Mouse (Mus musculus) embryonic stem cell, embryonic (primary cell): ENCODE data around the gene Nkx1-1.

Experiments used
- CTCF ChIA-PET, 4 experiments: fragments of 300-600 bp in 2 of 4; fragments of 350-600 bp in 2 of 4; sonication (Branson Sonifier 250); formaldehyde crosslinking; loops; one replicate each; lab custom pipeline; 2022; ENCODE audit warnings: inconsistent platforms in 2 of 4; lab: Charles Lee
- POLR2A ChIA-PET, 4 experiments: fragments of 300-600 bp in 2 of 4; fragments of 350-600 bp in 2 of 4; sonication (Branson Sonifier 250); formaldehyde crosslinking; loops; one replicate each; lab custom pipeline; 2022; ENCODE audit warnings: antibody characterized with exemption in 4 of 4, inconsistent platforms in 1 of 4; lab: Charles Lee

The Nkx1-1 gene

GRCm38 (mm10) chr5:33433201-33434138 lies at the start of gene Nkx1-1:
Gene Nkx1-1, minus strand, starts transcription at chr5:33433976.
- POLR2A ChIA-PET, result interaction anchor here (0.7 to 1.7 kb wide), 8 partner anchors 9 to 273 kb away, joined by 3 to 5 read pairs (median 3); partner anchors contain the start of gene Uvssa (in 1 of the 4)
- CTCF ChIA-PET, result interaction anchor here in 3 of 4 experiments (0.6 to 1.9 kb wide), 5 partner anchors 9 to 75 kb away, joined by 3 to 6 read pairs (median 3); no protein-coding TSS in a partner anchor

DNA sequence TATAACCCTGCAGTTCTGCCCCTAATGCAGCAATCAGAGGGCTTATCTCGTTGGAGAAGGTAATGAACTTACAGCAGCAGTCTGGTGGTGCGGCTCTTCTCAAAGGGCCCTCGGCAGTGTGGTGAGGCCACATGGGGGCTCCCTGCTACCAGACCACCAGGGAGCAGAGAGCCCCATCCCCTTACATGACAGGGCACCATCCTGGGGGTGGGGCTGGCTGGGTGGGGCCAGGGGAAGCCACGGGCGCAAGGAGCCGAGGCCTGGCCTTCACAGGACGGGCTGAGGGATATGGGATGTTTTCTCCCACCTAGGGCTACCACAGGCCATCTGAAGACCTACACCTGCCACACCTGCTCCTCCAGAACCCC lies 47.5 kb upstream of the Nkx1-1 start:
- POLR2A ChIA-PET, result interaction anchor here in 1 of 4 experiments (1.2 to 3.6 kb wide), 5 partner anchors 10 to 49 kb away, joined by 3 to 9 read pairs (median 8); no protein-coding TSS in a partner anchor

GRCm38 (mm10) chr5:33480582-33481317 lies 47.0 kb upstream of the Nkx1-1 start:
- CTCF ChIA-PET, result interaction anchor here in 1 of 4 experiments (1.0 to 2.3 kb wide), 2 partner anchors 15 to 17 kb away, joined by 3 to 8 read pairs; no protein-coding TSS in a partner anchor
- POLR2A ChIA-PET, result interaction anchor here in 1 of 4 experiments (1.2 to 3.6 kb wide), 5 partner anchors 11 to 49 kb away, joined by 3 to 9 read pairs (median 6); no protein-coding TSS in a partner anchor

More for the DNA sequence above, 47.5 kb upstream of the Nkx1-1 start:
- CTCF ChIA-PET, result interaction anchor here in 1 of 4 experiments (1.0 to 2.3 kb wide), 2 partner anchors 15 to 16 kb away, joined by 3 to 8 read pairs; no protein-coding TSS in a partner anchor

GRCm38 (mm10) chr5:33465464-33465863 lies 31.7 kb upstream of the Nkx1-1 start:
- POLR2A ChIA-PET, result interaction anchor here in 1 of 4 experiments (0.9 to 2.4 kb wide), 3 partner anchors 15 to 56 kb away, joined by 4 to 9 read pairs (median 5); no protein-coding TSS in a partner anchor
- CTCF ChIA-PET, result interaction anchor here in 3 of 4 experiments (0.6 to 2.3 kb wide), 5 partner anchors 30 to 72 kb away, joined by 3 to 8 read pairs (median 3); no protein-coding TSS in a partner anchor

- ChIA-PET POLR2A (interaction anchor here in 2 of 4 experiments (0.6 to 2.4 kb wide), 7 partner anchors 9 to 187 kb away, joined by 3 to 9 read pairs (median 4); no protein-coding TSS in a partner anchor), CTCF (interaction anchor here in 3 of 4 experiments (0.7 to 2.3 kb wide), 3 partner anchors 20 to 71 kb away, joined by 3 to 8 read pairs (median 6); no protein-coding TSS in a partner anchor)
Measured at GRCm38 (mm10) chr5:33464390-33464789, 30.6 kb upstream of the Nkx1-1 start.

GRCm38 (mm10) chr5:33459111-33459510 lies 25.3 kb upstream of the Nkx1-1 start:
- CTCF ChIA-PET, result interaction anchor here in 2 of 4 experiments (1.2 to 1.4 kb wide), 3 partner anchors 37 to 134 kb away, joined by 4 to 5 read pairs (median 4); no protein-coding TSS in a partner anchor
- POLR2A ChIA-PET, result interaction anchor here in 1 of 4 experiments (1.0 kb wide), 1 partner anchor 44 kb away, joined by 3 read pairs; no protein-coding TSS in a partner anchor

GRCm38 (mm10) chr5:33458132-33458622 lies 24.4 kb upstream of the Nkx1-1 start:
- POLR2A ChIA-PET, result interaction anchor here in 1 of 4 experiments (0.9 to 1.1 kb wide), 3 partner anchors 10 to 45 kb away, joined by 3 read pairs; no protein-coding TSS in a partner anchor
- CTCF ChIA-PET, result interaction anchor here in 2 of 4 experiments (0.5 to 1.4 kb wide), 5 partner anchors 38 to 639 kb away, joined by 4 to 6 read pairs (median 4); no protein-coding TSS in a partner anchor

DNA sequence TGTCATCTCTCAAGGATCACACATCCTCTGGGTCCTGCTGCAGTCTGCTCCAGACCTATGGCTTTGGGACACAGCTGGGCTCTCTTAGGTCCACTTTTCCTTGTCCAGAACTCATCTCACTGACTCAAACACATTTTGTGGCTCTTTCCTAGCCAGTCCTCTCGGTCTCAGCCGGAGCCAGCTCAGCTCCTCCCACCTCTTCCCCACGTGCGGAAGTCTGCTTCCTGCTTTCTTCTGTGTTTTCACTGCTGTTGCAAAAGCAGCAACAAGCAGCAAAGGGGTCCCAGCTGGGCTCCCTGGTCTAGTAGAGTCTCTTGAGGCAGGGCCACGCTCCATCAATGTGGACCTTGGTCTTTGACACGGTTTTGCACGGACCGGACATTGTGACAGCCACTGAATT lies 22.0 kb upstream of the Nkx1-1 start:
- ChIA-PET CTCF (no interaction called here), POLR2A (no interaction called here)

DNA sequence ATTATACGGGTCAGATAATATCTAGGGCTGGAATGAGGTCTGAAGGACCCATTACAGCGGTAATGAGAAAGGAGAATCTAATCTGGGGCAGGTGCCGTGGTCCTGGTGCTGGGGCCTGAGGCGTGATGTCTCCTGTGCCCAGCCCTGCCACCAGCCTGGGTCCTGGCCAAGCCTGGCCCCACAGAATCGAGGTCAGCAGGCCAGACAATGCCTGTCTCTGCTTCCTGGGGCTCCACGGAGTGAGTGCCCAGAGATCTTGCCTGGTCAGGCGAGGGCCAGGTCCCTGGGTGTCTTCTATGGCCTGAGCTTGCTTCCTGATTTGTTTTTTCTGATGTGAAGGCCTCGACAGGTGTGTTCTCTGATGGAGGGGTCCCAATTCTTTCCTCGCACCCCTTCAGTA lies 10.0 kb upstream of the Nkx1-1 start:
- CTCF ChIA-PET, result interaction anchor here in 1 of 4 experiments (0.6 kb wide), 1 partner anchor 50 kb away, joined by 3 read pairs; no protein-coding TSS in a partner anchor
- POLR2A ChIA-PET, result no interaction called here

DNA sequence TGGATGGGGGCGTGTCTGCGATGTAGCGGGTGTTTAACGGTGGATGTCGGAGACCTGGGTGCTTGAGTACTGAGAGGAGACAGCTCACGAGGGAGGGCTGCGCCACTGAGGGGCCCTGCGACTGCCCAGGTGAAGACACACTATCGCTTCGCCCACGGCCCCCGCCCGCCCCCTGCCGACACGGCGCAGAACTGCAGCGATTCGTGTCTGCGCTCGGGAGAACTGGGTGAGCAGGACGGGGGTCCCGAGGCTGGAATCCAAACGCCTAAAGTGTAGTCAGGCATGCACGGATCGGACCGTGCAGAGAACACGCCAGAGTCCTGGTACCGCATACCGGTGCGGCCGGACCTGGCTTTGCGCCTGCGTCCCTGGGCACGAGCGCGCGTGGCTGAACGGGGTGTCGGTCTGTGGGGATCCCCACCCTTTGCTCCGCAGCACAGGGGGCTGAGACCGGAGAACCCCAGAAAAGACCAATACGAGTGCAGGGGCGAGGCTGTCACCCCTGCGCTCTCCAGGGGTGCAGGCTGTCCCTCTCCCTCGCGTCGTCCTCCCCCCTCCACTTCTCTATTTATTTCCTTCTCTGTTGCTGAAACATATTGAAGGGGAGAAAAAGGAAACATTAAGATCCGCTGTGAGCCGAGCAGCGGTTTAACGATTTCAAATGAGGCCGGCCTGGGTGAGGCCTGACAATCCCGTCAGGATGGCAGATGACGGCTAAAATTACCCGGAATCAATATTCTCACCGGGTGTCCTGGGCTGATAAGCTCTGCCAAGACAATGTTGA lies 9.3 kb upstream of the Nkx1-1 start:
- POLR2A ChIA-PET, result interaction anchor here in 2 of 4 experiments (0.6 to 1.8 kb wide), 3 partner anchors 19 to 119 kb away, joined by 3 to 4 read pairs (median 4); no protein-coding TSS in a partner anchor

GRCm38 (mm10) chr5:33438214-33438613 lies 4.4 kb upstream of the Nkx1-1 start:
- ChIA-PET CTCF (interaction anchor here (0.5 to 1.3 kb wide), 8 partner anchors 13 to 518 kb away, joined by 3 to 7 read pairs (median 4); no protein-coding TSS in a partner anchor), POLR2A (interaction anchor here in 3 of 4 experiments (0.5 to 1.3 kb wide), 10 partner anchors 9 to 925 kb away, joined by 3 to 5 read pairs (median 4); no protein-coding TSS in a partner anchor)

More for the DNA sequence above, 9.3 kb upstream of the Nkx1-1 start:
- CTCF ChIA-PET, result interaction anchor here in 3 of 4 experiments (0.6 to 1.1 kb wide), 6 partner anchors 10 to 92 kb away, joined by 3 to 8 read pairs (median 4); no protein-coding TSS in a partner anchor

DNA sequence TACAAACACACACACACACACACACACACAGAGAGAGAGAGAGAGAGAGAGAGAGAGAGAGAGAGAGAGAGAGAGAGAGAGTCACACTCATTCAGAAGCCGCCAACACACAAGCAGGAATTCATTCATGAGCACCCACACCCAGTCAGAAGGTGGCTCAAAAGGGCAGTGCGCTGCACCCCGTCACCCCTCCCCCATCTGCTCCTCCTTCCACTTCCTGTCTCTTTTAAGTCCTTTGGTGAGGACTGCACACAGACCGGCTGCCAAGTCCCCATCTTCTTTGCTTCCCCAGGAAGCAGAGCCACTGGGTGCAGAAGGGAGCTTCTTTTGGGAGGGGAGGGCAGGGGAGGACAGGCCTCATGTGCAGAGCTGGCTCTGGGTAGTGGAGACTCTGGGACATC lies 2.2 kb upstream of the Nkx1-1 start:
- POLR2A ChIA-PET, result interaction anchor here in 1 of 4 experiments (0.6 to 1.9 kb wide), 3 partner anchors 10 to 100 kb away, joined by 3 to 13 read pairs (median 5); no protein-coding TSS in a partner anchor
- CTCF ChIA-PET, result interaction anchor here in 3 of 4 experiments (0.6 to 1.4 kb wide), 4 partner anchors 42 to 197 kb away, joined by 3 to 4 read pairs (median 4); no protein-coding TSS in a partner anchor

DNA sequence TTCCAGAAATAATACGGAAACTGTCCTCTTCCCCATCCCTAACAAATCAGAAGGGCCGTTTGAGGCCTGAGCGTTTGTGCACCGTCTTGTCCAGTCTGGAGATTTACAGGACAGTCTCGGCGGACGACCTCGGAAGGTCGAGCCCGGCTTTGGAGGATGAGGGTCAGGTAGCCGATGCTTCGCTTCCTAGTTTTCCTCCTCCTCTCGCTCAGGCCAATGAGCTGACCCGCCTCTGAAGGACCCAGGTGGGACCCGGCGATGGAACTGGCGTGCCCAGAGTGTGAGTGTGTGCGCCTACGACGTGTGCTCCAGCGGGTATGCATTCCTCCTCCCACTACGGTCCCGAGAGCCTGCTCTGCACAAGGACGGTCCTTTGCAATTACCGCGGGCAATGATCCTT lies 1.4 kb upstream of the Nkx1-1 start:
- ChIA-PET POLR2A (interaction anchor here in 1 of 4 experiments (1.8 kb wide), 1 partner anchor 10 kb away, joined by 5 read pairs; no protein-coding TSS in a partner anchor), CTCF (no interaction called here)

GRCm38 (mm10) chr5:33434141-33434780 lies 485 bp upstream of the Nkx1-1 start:
- CTCF ChIA-PET, result interaction anchor here in 1 of 4 experiments (1.0 kb wide), 1 partner anchor 47 kb away, joined by 3 read pairs; no protein-coding TSS in a partner anchor
- POLR2A ChIA-PET, result interaction anchor here in 1 of 4 experiments (0.8 to 1.3 kb wide), 3 partner anchors 10 to 108 kb away, joined by 3 read pairs; partner anchors contain the start of gene Uvssa
